Mouse (Mus musculus) lung, embryonic 16.5 days (tissue): ENCODE data around the gene Gm13271. TPM values are rescaled to one million over a fixed set of nuclear protein-coding genes. Genes with fewer than 3 reads are reported as not detected.
A peak's percentile ranks its signal among the peaks of the same experiment; 100 is the strongest.
"Not testable (repeated sequence)": the region's sequence is repeated elsewhere in the genome, so short reads cannot be mapped to it uniquely, and the experiment has no call there.

ENCODE experiments used
- ATAC-seq: fragments of 200-750 bp; cut with Nextera tagmentation; 2 replicates; pipeline ENCODE4 v1.8.0; 2017; ENCODE audit warnings: low read depth, mild to moderate bottlenecking, moderate library complexity
- H3K27ac ChIP-seq: fragments of 300-500 bp; sonication (generic); 2 replicates; pipeline ENCODE4 v1.5.1; 2014; ENCODE audit warnings: mild to moderate bottlenecking, control low read depth, low read length
- H3K27me3 ChIP-seq: fragments of 300-500 bp; sonication (generic); 2 replicates; pipeline ENCODE4 v1.6.1; 2014; ENCODE audit warnings: low read depth, low read length, mixed read lengths; ENCODE audit not compliant: control insufficient read depth, insufficient read depth
- H3K36me3 ChIP-seq: fragments of 300-500 bp; sonication (generic); 2 replicates; pipeline ENCODE4 v1.6.1; 2014; ENCODE audit warnings: low read length; ENCODE audit not compliant: control insufficient read depth, insufficient read depth
- H3K4me1 ChIP-seq: fragments of 300-500 bp; sonication (generic); replicated peaks from 2 replicates; pipeline ENCODE4 v1.6.1; 2014; ENCODE audit warnings: low read length, mixed read lengths; ENCODE audit not compliant: control insufficient read depth, insufficient read depth
- H3K4me2 ChIP-seq: fragments of 300-500 bp; sonication (generic); 2 replicates; pipeline ENCODE4 v1.6.1; 2014; ENCODE audit warnings: low read depth, low read length, control low read depth
- H3K4me3 ChIP-seq: fragments of 300-500 bp; sonication (generic); 2 replicates; pipeline ENCODE4 v1.5.1; 2014; ENCODE audit warnings: mild to moderate bottlenecking, low read length, control low read depth
- H3K9ac ChIP-seq: fragments of 300-500 bp; sonication (generic); 2 replicates; pipeline ENCODE4 v1.6.1; 2014; ENCODE audit warnings: low read length, control low read depth
- H3K9me3 ChIP-seq: fragments of 300-500 bp; sonication (generic); 2 replicates; pipeline ENCODE4 v1.6.1; 2016; ENCODE audit warnings: low read length; ENCODE audit not compliant: control insufficient read depth
- WGBS: fragments of 180-500 bp; shearing (Covaris S2); extraction: QIAGEN DNeasy Blood & Tissue Kit; methylation state at CpG from one replicate; pipeline ENCODE4 v1.1.7; 2014; 5-methylcytosine and 5-hydroxymethylcytosine counted together
- polyA plus RNA-seq: library from polyadenylated mRNA; unstranded; fragments of >200 nt; fragmentation: Nextera tagmentation; extraction: Ambion mirVana; gene quantifications from 2 replicates; pipeline ENCODE4 v1.2.1, GENCODE M21; 2015

Gm13271 gene
- polyA plus RNA-seq, 1 experiment from 2014 or later, result not detected

- peak; percentile 100 for ATAC-seq
- WGBS, result under 1% methylated on average over 11 of the region's 21 CpGs
These were observed 3.0 kb downstream of the Gm13271 start for GRCm38 (mm10) chr4:88757628-88758031.

GRCm38 (mm10) chr4:88758751-88759150, 4.1 kb downstream of the Gm13271 start:
- not testable (repeated sequence) for H3K27me3 ChIP-seq, ATAC-seq, H3K4me3 ChIP-seq

More at GRCm38 (mm10) chr4:88757628-88758031, 3.0 kb downstream of the Gm13271 start:
- H3K27me3 ChIP-seq, H3K9me3 ChIP-seq, H3K4me1 ChIP-seq, H3K36me3 ChIP-seq: not testable (repeated sequence)
- Histone ChIP-seq H3K27ac (peak overlapping the region; percentile 97), H3K9ac (peak overlapping the region; percentile 76), H3K4me3 (peak overlapping the region; percentile 60), H3K4me2 (peak overlapping the region; percentile 73)

DNA sequence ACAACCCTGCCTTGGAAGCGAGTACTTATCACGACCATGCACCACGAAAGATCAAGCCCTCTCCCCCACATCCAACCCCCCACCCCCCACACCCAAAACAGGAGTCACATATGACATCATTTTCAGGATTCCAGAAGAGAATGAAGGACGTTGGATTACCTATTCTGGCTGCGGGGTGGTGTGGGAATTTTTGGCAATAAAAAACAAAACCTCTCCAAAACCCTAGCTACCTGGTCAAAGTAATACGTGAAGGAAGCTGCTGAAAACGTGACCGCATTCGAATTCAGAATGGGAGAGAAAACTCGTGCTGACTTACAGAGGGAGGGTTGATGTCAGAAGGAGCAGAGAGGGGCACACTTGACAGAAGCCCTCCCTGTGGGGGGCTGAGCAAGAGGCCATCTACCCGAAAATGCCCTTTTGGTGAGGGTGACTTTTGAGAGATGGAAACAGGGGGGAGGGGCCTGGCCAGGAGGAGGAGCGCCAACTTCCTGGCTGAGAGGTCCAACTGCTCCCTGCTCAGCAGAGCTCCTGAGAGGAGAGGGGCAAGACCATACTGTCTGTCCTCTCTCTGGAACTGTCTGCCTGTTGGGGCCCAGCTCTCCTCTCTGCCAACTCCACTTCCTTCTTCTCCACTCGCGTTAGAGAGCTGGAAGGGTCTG, 5.1 kb downstream of the Gm13271 start, which contains the start of gene Gm13283:
TSS of gene Gm13283 (plus strand) at position 510 of the 659 bp plus-strand sequence.
- not testable (repeated sequence) for H3K4me1 ChIP-seq, H3K27me3 ChIP-seq, H3K9me3 ChIP-seq, H3K27ac ChIP-seq, H3K36me3 ChIP-seq, ATAC-seq
- Histone ChIP-seq H3K4me2 (peak within 1 kb of the TSS; percentile 40), H3K4me3 (peak within 1 kb of the TSS; percentile 29), H3K9ac (0 out of 2 replicates have a peak within 1 kb of the TSS, but pooled peaks have one; percentile 32)
- WGBS, result 20% methylated on average over 8 of the region's 14 CpGs

More at GRCm38 (mm10) chr4:88758751-88759150, 4.1 kb downstream of the Gm13271 start:
- WGBS, result 84% methylated on average over 7 of the region's 9 CpGs
- not testable (repeated sequence) for H3K4me2 ChIP-seq, H3K36me3 ChIP-seq, H3K9me3 ChIP-seq, H3K9ac ChIP-seq, H3K4me1 ChIP-seq, H3K27ac ChIP-seq

GRCm38 (mm10) chr4:88760431-88760830, 5.8 kb downstream of the Gm13271 start:
- not testable (repeated sequence) for H3K27ac ChIP-seq, H3K27me3 ChIP-seq, ATAC-seq, H3K36me3 ChIP-seq, H3K4me1 ChIP-seq, H3K9me3 ChIP-seq
- H3K9ac ChIP-seq, result 0 out of 2 replicates have a peak overlapping the region, but pooled peaks have one; percentile 32
- peak overlapping the region; percentile 29 for H3K4me3 ChIP-seq
- under 1% methylated on average over 20 of the region's 28 CpGs for WGBS
- peak overlapping the region; percentile 40 for H3K4me2 ChIP-seq

GRCm38 (mm10) chr4:88761776-88762175, 7.1 kb downstream of the Gm13271 start:
- not testable (repeated sequence) for H3K4me1 ChIP-seq, H3K36me3 ChIP-seq, H3K27me3 ChIP-seq, ATAC-seq, H3K9ac ChIP-seq, H3K4me3 ChIP-seq, H3K9me3 ChIP-seq, H3K4me2 ChIP-seq, H3K27ac ChIP-seq
- 67% methylated on average over 6 of the region's 8 CpGs for WGBS

DNA sequence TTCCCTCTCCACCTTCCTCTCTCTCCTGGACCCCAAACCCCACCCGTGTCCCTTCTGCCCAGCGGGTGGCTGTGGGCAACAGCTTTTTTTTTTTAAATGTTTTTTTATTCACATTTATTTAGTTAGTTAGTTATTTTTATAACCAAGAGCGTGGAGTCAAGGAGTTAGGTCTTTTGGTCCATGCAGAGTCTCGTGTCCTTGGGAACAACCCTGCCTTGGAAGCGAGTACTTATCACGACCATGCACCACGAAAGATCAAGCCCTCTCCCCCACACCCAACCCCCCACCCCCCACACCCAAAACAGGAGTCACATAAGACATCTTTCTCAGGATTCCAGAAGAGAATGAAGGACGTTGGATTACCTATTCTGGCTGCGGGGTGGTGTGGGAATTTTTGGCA, 7.7 kb downstream of the Gm13271 start:
- not testable (repeated sequence) for H3K4me1 ChIP-seq, H3K27me3 ChIP-seq, ATAC-seq, H3K4me3 ChIP-seq, H3K36me3 ChIP-seq, H3K9ac ChIP-seq, H3K27ac ChIP-seq, H3K9me3 ChIP-seq, H3K4me2 ChIP-seq
- 48% methylated on average over 8 of the region's 9 CpGs for WGBS

- not testable (repeated sequence) for H3K27me3 ChIP-seq, H3K9me3 ChIP-seq, ATAC-seq, H3K36me3 ChIP-seq, H3K4me1 ChIP-seq
- peak overlapping the region; percentile 32 for H3K4me3 ChIP-seq
- WGBS, result 2% methylated on average over 23 of the region's 42 CpGs
- peak overlapping the region; percentile 63; the same call in 1 of the 2 replicates for H3K27ac ChIP-seq
- H3K9ac ChIP-seq, result peak overlapping the region; percentile 28; the same call in 1 of the 2 replicates
- peak overlapping the region; percentile 43 for H3K4me2 ChIP-seq
These were observed 8.8 kb downstream of the Gm13271 start for GRCm38 (mm10) chr4:88763384-88764018.

DNA sequence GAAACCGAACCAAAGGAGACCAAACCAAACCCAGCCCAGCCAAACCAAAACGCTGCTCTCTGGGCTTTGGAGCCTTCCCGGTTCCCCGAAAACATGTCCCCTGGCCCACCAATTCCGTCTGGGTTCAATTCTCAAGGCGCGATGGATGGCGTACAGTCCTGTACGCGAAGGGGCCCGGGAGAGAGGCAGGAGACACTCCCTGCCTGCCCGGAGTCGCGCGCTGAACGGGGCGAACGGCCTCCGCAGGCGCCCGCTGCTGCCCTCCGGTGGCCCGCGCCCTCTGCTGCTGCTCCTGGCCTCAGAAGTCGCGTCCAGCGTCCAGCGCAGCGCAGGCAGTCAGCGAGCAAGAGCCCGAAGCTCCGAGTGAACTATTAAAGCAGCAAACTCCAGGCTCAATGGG, 18.9 kb downstream of the Gm13271 start, which contains the start of gene Gm13290:
TSS of gene Gm13290 (plus strand) at position 301 of the 400 bp plus-strand sequence.
- H3K9me3 ChIP-seq, H3K27me3 ChIP-seq, H3K4me2 ChIP-seq, H3K36me3 ChIP-seq, H3K4me3 ChIP-seq, ATAC-seq, H3K9ac ChIP-seq, H3K27ac ChIP-seq, H3K4me1 ChIP-seq: not testable (repeated sequence)
- no CpG with 5 or more reads among the region's 32 CpGs for WGBS

- not testable (repeated sequence) for H3K27ac ChIP-seq, H3K4me1 ChIP-seq, H3K4me2 ChIP-seq, H3K36me3 ChIP-seq, H3K9me3 ChIP-seq, H3K9ac ChIP-seq, ATAC-seq, H3K4me3 ChIP-seq, H3K27me3 ChIP-seq
- no CpG with 5 or more reads among the region's 29 CpGs for WGBS
These were observed 22.0 kb downstream of the Gm13271 start, which contains the start of gene Gm13289 for GRCm38 (mm10) chr4:88776622-88777021. TSS of gene Gm13289 (plus strand) at chr4:88776922.
